Mouse (Mus musculus) inflammation-experienced regulatory T-cells, adult 6 months (primary cell): ENCODE results near the gene Olfr1211. TPM values are rescaled to one million over a fixed set of nuclear protein-coding genes. Genes with fewer than 3 reads are reported as not detected.

Experiments used
- ATAC-seq: one replicate; pipeline ENCODE4 v1.8.0; 2017
- polyA plus RNA-seq, 3 experiments: library from polyadenylated mRNA; unstranded; fragments of 100-300 nt; shearing (Covaris generic); gene quantifications; one replicate each; pipeline ENCODE4 v1.2.1; 2017

Olfr1211 gene
- not detected for polyA plus RNA-seq

GRCm38 (mm10) chr2:88938011-88938410 is at the start of gene Olfr1211:
Gene Olfr1211 (minus strand): TSS chr2:88938111.
- ATAC-seq = no peak

GRCm38 (mm10) chr2:88980181-88980580 is 42.3 kb upstream of the Olfr1211 start, which contains the start of gene Gm13762:
Gene Gm13762 (minus strand): TSS chr2:88980281.
- no peak for ATAC-seq

- no peak for ATAC-seq
These were observed 15.8 kb upstream of the Olfr1211 start, which contains the start of gene Olfr1212 for GRCm38 (mm10) chr2:88953669-88954068. Gene Olfr1212 (plus strand): TSS chr2:88953969.

- no peak for ATAC-seq
These were observed 22.9 kb downstream of the Olfr1211 start, which contains the start of gene Olfr1209 for GRCm38 (mm10) chr2:88915057-88915456. Gene Olfr1209 (minus strand): TSS chr2:88915157.

GRCm38 (mm10) chr2:88902211-88902610 is 35.7 kb downstream of the Olfr1211 start, which contains the start of gene Olfr1208:
Gene Olfr1208 (minus strand): TSS chr2:88902311.
- no peak for ATAC-seq

Other genes with a start within 250 kb of the Olfr1211 start
- under 1 TPM in 1 of 3 experiments, not detected in 2; 0.14 TPM for gene Olfr1195, start 248.9 kb downstream of the Olfr1211 start, polyA plus RNA-seq
- not detected for gene Olfr1196, start 233.5 kb downstream of the Olfr1211 start, polyA plus RNA-seq
- not detected for gene Olfr1197, start 205.7 kb downstream of the Olfr1211 start, polyA plus RNA-seq
- not detected for gene Olfr1198, start 186.7 kb downstream of the Olfr1211 start, polyA plus RNA-seq
- gene Olfr1199, start 177.6 kb downstream of the Olfr1211 start, polyA plus RNA-seq = not detected
- not detected for gene Olfr1200, start 167.6 kb downstream of the Olfr1211 start, polyA plus RNA-seq
- gene Olfr1201, start 145.1 kb downstream of the Olfr1211 start, polyA plus RNA-seq = not detected
- gene Olfr1202, start 123.6 kb downstream of the Olfr1211 start, polyA plus RNA-seq = not detected
- not detected for gene Olfr1205, start 108.4 kb downstream of the Olfr1211 start, polyA plus RNA-seq
- not detected for gene Olfr1204, start 88.8 kb downstream of the Olfr1211 start, polyA plus RNA-seq
- gene Olfr1206, start 74.9 kb downstream of the Olfr1211 start, polyA plus RNA-seq = under 1 TPM in 1 of 3 experiments, not detected in 2; 0.62 TPM
- not detected for gene Olfr1208, start 35.8 kb downstream of the Olfr1211 start, polyA plus RNA-seq
- not detected for gene Olfr1209, start 23.0 kb downstream of the Olfr1211 start, polyA plus RNA-seq
- not detected for gene Olfr1212, start 15.9 kb upstream of the Olfr1211 start, polyA plus RNA-seq
- gene Gm13762, start 42.2 kb upstream of the Olfr1211 start, polyA plus RNA-seq = not detected
- gene Olfr1214, start 54.5 kb upstream of the Olfr1211 start, polyA plus RNA-seq = not detected
- gene Olfr1215, start 68.9 kb upstream of the Olfr1211 start, polyA plus RNA-seq = not detected
- gene Olfr1216, start 80.2 kb upstream of the Olfr1211 start, polyA plus RNA-seq = not detected
- gene Olfr1217, start 94.0 kb upstream of the Olfr1211 start, polyA plus RNA-seq = not detected
- not detected for gene Olfr1218, start 123.1 kb upstream of the Olfr1211 start, polyA plus RNA-seq
- not detected for gene Olfr1219, start 145.4 kb upstream of the Olfr1211 start, polyA plus RNA-seq
- not detected for gene Olfr1220, start 168.7 kb upstream of the Olfr1211 start, polyA plus RNA-seq
- not detected for gene Olfr1221, start 179.2 kb upstream of the Olfr1211 start, polyA plus RNA-seq
- gene Olfr1222, start 194.9 kb upstream of the Olfr1211 start, polyA plus RNA-seq = not detected
- gene Olfr1223, start 213.4 kb upstream of the Olfr1211 start, polyA plus RNA-seq = not detected
- gene Olfr1224-ps1, start 226.0 kb upstream of the Olfr1211 start, polyA plus RNA-seq = not detected
- gene Olfr1225, start 236.6 kb upstream of the Olfr1211 start, polyA plus RNA-seq = under 1 TPM in 1 of 3 experiments, not detected in 2; 0.13 TPM